ENCODE assay signal across 21 mouse cellular contexts in genomic region chr9:16139300-16139699, GRCm38 (mm10).
"Had no signal": no experiment of that assay in that cellular context is flagged by ENCODE, and none has a peak within 500 bp of the region (broad histone marks: within the 10 kb centered on the region; RNA-seq: fewer than 3 reads in every experiment).

No protein-coding gene starts in this region.

- H3K27me3 ChIP-seq: intestine, embryonic 15.5 days; limb, embryonic 12.5 days; limb, embryonic 15.5 days; liver, embryonic 15.5 days; lung, embryonic 15.5 days; neural tube, embryonic 12.5 days had no signal

- H3K36me3 ChIP-seq: intestine, embryonic 15.5 days; limb, embryonic 12.5 days; limb, embryonic 15.5 days; liver, embryonic 15.5 days; lung, embryonic 15.5 days; midbrain, embryonic 10.5 days; neural tube, embryonic 12.5 days had no signal

- DNase-seq: kidney, adult 11 months; kidney, adult 9 months; kidney, postnatal 14 days; left cerebral cortex, postnatal 4 days; lung, adult 18-20 months; lung, postnatal 10 days; lung, postnatal 36 days; right cerebral cortex, adult 18-20 months; right cerebral cortex, postnatal 14 days; right cerebral cortex, postnatal 4 days; thymus, postnatal 25 days had no signal

- H3K4me3 ChIP-seq: intestine, embryonic 15.5 days; limb, embryonic 12.5 days; limb, embryonic 15.5 days; liver, embryonic 15.5 days; lung, embryonic 15.5 days; megakaryocyte, embryonic 14.5 days; midbrain, embryonic 10.5 days; neural tube, embryonic 12.5 days had no signal

- ATAC-seq: intestine, embryonic 15.5 days had no signal

- H3K27ac ChIP-seq: intestine, embryonic 15.5 days; limb, embryonic 12.5 days; limb, embryonic 15.5 days; liver, embryonic 15.5 days; lung, embryonic 15.5 days; midbrain, embryonic 10.5 days; neural tube, embryonic 12.5 days; stomach, postnatal 0 days had no signal

- H3K9ac ChIP-seq: intestine, embryonic 15.5 days; limb, embryonic 12.5 days; limb, embryonic 15.5 days; liver, embryonic 15.5 days; lung, embryonic 15.5 days; neural tube, embryonic 12.5 days had no signal

- H3K4me2 ChIP-seq: intestine, embryonic 15.5 days; limb, embryonic 12.5 days; limb, embryonic 15.5 days; liver, embryonic 11.5 days; liver, embryonic 15.5 days; lung, embryonic 15.5 days; neural tube, embryonic 12.5 days had no signal

- H3K9me3 ChIP-seq: intestine, embryonic 15.5 days; limb, embryonic 12.5 days; limb, embryonic 15.5 days; liver, embryonic 15.5 days; lung, embryonic 15.5 days; megakaryocyte, embryonic 14.5 days; midbrain, embryonic 10.5 days; neural tube, embryonic 12.5 days had no signal

- H3K4me1 ChIP-seq: intestine, embryonic 15.5 days; limb, embryonic 12.5 days; limb, embryonic 15.5 days; liver, embryonic 15.5 days; lung, embryonic 15.5 days; megakaryocyte, embryonic 14.5 days had no signal
